Mouse (Mus musculus) retina, adult 2 months (tissue): ENCODE measurements at regions not wholly inside any gene's neighbourhood (a gene's known extent, or its start where the extent isn't known, plus 50 kb on each side); places are given as distances from the start of the nearest gene placed in this dataset.

Experiments
- DNase-seq: peaks from one replicate; pipeline ENCODE4 v3.0.0-alpha.2; 2012; ENCODE audit warnings: low read depth, low spot score

DNA sequence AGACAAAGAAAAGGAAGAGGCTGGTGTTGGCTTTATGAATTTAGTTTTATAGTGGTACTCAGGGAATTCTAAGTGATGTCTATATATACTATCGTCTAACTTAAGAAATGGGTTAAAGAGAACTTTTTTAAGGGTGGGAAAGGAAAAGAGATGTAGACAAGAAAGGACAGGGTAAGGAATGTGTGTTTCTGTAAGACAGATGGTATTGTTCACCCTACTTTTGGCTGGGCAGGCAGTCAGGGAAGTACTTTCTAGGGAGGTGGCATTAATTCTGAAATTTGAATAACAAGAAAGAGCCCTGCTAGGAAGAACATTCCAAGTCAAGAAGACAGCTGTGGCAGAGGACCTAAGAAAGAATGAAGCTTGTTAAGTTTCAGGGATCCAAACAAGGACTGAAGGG is 263.0 kb downstream of the Pik3r1 start:
- DNase-seq, result no peak

GRCm38 (mm10) chr13:101504241-101504640 is 263.8 kb downstream of the Pik3r1 start:
- no peak for DNase-seq

DNA sequence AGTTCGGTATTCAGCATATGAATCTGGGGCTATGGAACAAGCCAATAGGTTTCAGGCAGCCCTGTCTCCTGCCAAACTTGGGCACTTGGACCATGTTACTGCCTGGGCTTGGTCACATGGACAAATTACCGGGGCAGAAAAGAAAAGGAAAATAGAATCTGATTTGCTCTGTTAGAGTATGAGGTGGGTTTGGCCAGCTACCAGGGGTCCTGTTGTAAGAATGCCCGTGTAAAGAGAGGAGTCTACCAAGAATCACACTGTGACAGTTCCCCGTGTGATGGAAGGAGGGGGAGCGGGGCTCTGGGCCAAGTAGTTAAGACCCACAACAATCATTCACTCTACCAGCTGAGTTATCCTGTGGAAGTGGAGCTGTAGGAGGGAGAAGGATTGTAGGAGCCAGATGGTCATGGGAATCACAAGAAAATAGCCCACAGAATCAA is 266.2 kb downstream of the Pik3r1 start:
- no peak for DNase-seq

- DNase-seq, result no peak
Observed at GRCm38 (mm10) chr13:101501061-101501460, 267.0 kb downstream of the Pik3r1 start.

DNA sequence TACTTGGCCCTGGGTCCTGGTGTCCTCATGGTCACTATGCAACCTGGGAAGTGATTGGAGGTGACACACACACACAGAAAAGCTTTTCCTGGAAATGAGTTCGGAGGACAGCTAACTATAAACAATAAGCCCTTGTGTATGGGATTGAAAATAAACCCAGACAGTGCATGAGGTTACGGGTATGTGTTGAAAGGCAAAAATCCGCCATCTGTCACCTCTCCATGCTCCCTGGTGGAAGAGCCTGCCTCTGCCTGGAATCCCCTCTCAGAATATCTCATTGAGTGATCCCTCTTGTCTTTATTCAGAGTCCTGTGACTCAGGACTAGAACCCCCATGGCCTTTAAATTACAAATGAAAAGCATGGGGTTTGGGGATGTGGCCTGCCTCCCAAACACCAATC is 276.2 kb downstream of the Pik3r1 start:
- no peak for DNase-seq

GRCm38 (mm10) chr13:101490961-101491360 is 277.1 kb downstream of the Pik3r1 start:
- DNase-seq, result no peak

GRCm38 (mm10) chr13:101487621-101488020 is 280.4 kb downstream of the Pik3r1 start:
- DNase-seq, result no peak

DNA sequence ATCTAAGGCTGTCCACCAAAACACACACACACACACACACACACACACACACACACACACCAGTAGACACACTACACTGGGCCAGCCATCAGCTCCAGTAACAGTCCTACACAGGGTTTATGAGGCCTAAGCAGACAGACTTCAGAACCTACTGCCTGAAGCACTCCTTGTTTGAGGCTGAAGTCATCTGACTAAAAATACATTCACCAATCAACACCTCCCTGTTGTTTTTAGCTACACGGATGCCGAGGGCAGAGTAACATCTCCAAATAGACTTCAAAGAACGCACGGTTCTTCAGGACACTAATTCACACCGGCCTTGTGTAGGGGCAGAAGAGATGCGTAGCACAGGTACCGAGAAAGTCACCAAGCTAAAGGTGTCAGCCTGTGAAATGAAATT is 282.2 kb downstream of the Pik3r1 start:
- DNase-seq, result no peak

DNA sequence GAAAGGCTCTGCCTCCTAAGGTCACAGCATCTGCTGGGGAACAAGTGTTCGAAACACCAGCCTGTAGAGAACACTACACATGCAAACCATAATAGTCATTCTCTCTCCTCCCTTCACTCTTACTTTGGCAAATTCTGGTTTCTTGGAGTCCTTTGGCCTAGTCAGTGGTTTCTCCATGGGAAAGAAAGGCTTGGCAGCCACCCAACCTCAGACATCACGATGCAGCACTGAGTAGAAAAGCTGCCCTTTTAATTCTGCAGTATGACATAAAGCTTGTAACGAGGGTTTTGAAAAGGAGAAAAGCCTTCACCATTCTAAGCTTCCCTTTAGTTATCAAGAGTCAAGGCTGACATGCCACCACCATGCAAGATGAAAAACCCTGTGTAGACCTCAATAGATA is 284.2 kb downstream of the Pik3r1 start:
- DNase-seq, result no peak

DNA sequence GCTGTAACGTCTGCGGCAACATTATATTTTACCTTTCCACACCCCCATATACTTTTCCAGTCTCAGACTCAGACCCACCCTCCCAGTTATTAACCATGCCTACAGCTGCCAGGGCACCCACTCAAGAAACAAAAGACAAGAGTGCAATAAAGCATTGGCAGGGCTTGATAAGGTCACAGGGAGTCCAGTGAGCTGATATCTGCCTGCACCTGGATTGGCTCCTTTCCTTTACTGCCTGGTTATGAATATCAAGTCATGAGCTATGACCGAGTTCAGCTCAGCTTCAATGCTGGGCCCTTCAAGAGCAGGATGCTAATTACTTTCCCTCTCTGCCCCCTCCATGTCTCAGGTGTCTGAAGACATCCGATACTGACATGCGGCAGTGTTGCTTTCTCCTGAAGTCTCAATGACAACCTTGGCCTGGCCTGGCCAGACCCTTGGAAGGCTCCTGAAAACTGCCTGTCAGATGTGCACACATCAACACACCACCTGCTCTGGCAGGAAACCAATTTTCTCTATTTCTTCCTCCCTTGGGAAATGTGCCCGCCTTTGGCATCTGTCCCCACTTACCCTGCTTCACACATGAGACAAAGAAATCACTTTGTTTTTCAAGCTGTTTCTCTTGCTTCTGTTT is 286.3 kb downstream of the Pik3r1 start:
- DNase-seq, result no peak

- no peak for DNase-seq
Observed at GRCm38 (mm10) chr13:101479297-101479652, 288.7 kb downstream of the Pik3r1 start.

DNA sequence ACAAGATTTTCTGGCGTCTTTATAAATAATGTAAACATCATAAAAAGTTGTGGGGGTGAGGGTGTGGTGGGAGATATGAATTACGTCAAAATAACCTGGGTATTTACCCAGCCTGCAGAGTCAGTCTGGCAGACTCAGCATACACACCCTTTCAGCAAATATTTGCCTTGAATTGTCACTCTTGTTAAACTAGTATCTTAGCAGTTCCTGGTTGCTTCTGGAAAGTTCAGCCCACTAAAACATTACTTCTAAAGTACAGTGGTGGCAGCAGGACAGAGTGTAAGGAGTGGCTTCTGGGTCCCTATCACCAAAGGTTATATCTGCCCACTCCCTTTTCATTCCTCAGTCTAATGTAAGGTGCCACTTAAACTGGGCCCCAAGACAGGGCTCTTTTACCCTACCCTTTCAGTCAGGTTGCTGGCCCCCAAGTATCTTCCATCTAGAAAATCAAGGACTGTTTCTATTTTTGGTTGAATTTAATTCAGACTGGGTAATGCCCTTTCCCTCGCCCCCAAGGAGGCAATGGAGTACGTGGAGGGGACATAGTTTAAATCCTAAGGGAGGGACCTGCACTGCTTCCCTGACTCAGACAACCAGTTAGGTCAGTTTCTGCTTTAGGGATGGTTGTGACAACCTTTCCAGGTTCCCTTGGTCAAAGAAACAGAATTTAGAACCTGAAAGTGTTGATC is 289.3 kb downstream of the Pik3r1 start:
- no peak for DNase-seq

DNA sequence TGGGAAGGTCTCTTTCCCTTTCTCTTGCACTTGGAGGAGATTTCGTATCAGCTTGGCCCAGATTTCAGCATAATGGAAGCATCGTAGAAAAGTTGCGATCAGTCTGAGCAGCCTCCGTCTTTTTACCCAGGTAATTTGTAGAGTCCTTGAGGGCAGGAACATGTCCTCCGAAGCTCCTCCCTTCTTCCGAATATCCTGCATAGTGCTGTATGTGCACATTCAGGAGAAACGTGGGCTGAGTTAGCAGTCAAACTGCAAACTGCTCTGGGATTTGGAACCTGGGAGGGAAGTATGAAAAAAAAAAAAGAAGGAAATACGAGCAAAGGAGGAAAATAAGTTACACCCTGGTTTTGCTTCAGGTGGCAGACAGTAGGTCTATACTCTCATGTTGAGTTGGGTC is 294.7 kb downstream of the Pik3r1 start:
- no peak for DNase-seq

DNA sequence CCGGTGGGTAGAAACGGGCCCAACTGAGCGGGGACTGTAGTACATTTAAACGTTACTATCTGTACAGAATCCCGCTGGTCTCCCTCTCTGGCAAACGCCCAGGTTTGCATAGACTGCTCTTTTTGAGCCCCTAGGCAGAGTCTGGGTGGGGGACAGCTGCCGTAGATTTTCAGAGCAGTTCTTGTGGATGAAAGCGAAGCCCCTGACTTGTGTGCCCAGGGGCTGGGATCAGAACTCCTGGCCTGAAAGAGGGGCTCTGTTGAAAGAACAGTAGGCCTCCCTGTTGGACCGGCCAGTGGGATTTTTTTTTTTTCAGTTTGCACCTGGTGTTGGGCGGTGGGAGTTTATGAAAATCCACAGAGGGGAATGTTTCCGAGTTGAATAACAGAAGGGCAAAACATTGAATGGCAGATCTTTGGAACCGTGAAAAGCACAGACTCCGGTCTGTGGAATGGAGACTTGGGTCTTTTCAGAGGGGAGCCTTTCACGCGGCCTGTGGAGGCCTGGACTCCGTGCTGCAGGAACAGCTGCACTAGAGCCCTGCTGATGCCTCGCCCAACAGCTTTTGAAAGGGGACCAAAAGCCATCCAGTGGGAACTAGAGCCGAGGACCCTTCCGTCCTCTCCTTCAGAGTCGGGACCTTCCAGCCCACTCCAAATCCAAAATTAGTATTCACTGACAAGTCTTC is 297.3 kb downstream of the Pik3r1 start:
- DNase-seq, result no peak

- DNase-seq, result no peak
Observed at GRCm38 (mm10) chr13:101465748-101466127, 302.3 kb downstream of the Pik3r1 start.

DNA sequence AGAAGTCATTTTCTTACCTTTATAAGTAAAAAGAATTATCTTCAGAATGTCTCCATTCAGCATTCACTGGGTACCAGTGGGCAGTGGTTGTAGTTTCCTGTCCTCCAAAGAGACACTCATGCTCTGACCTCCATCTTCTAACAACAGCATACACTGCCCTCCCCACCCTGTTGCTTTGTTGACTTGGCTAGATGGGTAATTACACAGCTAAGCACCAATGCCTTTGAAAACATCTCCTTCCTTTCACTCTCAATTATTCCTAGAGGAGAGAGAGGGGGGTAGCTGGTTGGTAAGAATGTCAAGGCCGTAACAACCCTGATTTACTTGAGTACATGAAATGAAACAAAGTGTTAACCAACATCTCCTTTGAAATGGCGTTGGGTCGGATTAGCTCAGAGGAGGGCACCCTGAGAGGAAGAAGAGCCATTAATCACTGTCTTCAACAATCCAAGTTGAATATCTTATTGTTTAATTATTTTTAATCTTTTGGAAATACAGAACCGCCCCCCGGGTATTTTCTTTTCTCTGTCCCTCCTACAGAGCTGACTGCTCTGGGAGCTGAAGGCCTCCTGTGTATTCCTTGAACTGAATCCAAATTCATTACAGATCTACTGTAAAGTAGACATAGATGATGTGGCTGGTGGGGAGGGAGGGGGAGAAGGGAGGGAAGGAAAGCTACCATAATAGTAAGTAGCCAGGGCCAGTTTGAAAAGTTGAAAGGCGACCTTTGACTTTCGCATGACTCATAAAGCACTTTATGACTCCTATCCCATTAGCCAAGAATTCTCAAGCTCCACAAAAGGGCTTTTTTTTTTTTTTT is 302.9 kb downstream of the Pik3r1 start:
- DNase-seq, result no peak

DNA sequence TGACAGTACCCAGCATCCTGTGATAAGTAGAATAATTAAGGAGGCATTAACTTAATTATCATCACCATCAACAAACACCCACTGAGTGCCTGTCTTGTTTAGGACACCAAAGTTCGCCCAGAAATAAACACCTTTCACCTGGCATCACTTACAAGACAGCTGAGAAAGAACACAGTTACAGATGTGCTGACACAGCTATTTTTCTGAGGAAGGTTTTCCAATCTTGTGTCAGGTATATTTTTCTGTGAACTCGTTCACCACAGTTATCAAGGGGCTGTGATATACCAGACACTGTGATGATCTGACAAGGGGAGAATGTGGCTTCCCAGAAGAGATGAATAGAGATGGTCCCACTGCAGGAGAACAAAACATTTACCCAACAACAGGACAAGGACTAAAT is 311.1 kb downstream of the Pik3r1 start:
- DNase-seq, result no peak

- no peak for DNase-seq
Observed at GRCm38 (mm10) chr13:101454276-101454675, 313.7 kb downstream of the Pik3r1 start.

DNA sequence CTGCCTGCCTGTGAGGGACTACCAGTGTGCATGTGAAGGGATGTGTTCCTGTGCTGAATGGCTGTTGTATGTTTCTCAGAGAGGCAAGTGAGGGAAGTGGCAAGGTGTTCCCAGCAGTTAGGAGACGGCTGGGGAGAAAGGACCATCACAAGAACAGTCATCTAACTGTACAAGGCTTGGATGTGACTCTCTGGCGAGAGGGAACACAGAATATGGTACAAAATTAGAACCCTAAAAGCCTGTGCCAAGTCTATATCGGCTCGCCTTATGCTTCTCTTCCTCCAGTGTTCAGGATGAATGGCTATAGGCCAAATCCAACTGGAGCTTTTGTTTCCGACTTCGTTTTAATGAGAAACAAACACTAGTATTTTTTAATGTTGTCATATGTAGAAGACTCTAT is 317.5 kb downstream of the Pik3r1 start:
- DNase-seq, result no peak

DNA sequence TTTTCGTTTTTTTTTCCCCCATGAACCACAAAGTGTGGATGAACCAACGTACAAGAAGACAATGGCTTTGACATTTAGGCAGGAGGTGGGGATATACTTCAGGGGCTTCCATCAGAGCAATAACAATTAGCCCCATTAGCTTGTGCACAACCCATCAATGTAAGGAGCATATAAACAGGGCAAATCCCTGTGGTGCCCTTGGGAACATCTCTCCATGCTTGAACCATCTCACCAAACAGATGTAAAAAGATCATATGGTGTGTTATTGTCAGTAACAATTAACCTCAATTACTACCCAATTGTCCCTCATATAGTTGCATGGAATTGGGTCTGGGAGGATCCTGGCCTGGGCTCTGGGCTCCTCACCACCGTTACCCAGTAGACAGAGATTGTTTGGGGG is 328.5 kb downstream of the Pik3r1 start:
- DNase-seq, result no peak

GRCm38 (mm10) chr13:101439041-101439440 is 329.0 kb downstream of the Pik3r1 start:
- DNase-seq, result peak; percentile 4

DNA sequence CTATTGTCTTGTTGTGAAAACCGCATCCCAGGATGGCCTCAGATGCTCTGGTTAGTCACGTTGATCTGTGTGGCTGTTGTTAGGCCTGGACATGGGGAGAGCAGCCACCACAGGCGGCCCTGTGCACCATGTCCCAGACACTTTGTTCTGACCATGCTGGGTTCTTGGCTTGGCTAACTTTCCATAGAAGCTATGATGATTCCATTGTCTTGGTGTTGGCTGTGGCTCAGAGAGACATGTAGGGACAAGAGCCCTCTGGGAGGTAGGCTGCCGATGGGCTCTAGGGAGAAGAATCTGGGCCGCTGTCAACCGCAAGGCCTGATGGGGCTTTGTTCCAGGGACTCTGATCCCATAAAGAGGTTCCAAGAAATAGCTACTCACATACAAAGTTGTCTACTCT is 334.9 kb downstream of the Pik3r1 start:
- DNase-seq, result no peak
